Mouse (Mus musculus): Measurements from ENCODE around the gene Hydin. TPM values are rescaled to one million over a fixed set of nuclear protein-coding genes. Genes with fewer than 3 reads are reported as not detected.

Hydin gene
- total RNA-seq, 2 experiments from 2014 or later = 0.08 to 0.20 TPM

DNA sequence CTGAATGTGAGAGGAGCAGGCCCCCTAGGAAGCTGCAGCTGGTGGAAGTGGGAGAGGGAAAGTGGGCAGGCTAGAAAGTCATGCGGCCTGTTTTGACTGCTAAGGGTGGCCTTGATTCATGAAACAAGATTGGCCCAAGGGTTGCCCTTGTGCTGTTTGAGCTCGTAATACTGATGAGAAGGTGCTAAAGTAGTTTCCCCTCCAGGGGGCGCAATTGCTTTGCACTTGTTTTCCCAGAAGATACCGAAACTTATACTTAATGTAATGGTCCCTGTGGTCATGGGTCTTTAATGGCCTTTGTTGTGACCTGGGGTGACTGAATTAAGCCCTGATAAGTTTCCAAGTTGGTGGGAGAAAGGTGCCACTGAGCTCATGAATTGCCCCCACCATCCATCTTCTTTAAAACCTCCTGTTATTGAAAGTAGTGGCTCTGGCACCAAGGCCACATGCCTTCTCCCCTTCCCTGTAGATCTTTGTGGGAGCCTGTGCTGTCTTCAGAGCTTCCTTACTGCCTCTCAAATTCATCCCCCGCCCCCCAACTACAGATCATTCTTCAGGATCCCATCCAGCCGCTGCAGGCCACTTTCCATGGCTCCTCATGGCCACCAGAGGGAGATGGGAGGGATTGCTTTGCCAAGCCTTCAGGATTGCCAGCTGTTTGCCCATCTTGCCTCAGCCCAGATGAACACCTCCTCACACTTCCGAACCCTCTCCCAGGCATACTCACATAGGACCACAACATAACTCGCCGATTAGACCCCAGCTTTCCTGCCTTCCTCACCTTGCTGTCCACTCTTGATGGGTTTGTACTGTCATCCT, 362.7 kb downstream of the Hydin start:
- DNase-seq (ENCODE audit: low spot score in 2 of 2) = peak; percentile 32 to 53

- DNase-seq (ENCODE audit: low spot score in 2 of 2) = no peak
Measured at GRCm38 (mm10) chr8:110630079-110630478, 363.3 kb downstream of the Hydin start.

DNA sequence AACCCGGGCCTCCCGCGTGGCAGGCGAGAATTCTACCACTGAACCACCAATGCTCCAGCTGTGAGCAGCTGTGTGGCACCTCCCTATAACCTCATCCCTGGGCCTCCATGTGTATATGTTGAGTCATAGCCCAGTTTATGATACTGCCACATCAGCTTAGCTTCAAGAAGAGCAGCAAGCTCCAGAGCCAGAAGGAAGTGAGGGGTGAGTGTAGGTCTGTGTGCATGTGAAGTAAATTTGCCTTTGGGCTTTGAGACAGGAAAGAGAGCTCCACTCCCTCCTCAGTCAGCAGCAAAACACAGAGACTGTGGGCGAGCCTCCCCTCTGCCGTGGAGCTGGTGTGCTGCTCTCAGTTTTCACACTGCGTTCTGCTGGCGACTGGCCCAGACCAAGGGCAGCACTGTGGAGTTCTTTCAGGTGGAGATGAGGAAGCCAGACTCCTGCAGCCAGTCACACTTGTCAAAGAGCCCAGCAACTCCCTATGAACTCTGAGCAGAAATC, 363.8 kb downstream of the Hydin start:
- DNase-seq (ENCODE audit: low spot score in 2 of 2) = no peak

DNA sequence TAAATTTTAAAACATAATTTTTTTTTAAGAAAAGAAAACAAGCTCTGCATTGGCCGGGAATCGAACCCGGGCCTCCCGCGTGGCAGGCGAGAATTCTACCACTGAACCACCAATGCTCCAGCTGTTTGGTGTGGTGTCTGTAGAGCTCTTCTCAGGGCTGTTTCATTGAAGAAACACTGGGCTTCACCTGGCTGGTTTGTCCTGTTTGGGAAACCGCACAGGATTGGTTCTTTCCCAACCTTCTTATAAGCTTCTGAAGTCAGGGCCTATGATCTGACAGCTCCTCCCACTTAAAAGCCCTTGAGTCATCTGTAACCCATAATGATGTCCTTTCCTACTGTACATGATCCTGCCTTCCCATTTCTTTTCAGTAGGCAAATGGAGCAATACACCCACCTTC, 364.4 kb downstream of the Hydin start:
- DNase-seq (ENCODE audit: low spot score in 2 of 2) = no peak

DNA sequence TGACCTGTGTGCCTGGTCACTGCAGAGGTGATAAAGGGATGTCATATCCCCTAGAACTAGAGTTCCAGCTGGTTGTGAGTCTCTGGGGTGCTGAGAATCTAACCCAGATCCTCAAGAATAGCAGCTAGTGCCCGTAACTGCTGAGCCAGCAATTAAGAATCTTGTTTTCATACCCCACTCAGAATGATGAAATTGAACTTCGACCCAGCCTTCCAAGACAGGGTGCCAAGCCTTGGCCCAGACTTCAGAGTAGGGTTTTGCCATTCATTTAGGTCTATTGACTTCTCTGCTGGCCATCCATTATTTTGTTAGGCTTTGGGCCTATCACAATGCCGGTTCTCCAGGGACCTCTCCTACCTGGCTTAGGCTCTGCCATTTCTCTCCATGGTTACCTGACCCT, 367.0 kb downstream of the Hydin start:
- no peak for DNase-seq (ENCODE audit: low spot score in 2 of 2)

DNA sequence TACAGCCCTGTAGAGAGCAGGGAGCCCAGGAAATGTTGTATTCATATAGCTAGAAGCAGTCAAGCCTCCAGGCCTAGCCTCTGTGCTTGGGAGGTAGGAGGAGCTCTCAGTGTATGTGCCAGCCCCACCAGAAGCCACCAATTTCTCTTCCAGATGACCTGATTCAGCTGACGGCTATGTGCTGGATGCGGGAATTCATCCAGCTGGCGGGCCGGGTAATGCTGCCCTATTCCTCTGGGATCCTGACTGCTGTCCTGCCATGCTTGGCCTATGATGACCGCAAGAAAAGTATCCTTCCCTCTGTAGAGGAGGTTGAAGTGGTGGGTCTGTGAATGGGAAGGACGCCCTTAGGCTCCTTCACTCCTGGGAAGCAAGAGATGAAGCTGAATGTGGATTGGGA, 369.4 kb downstream of the Hydin start:
- DNase-seq (ENCODE audit: low spot score in 2 of 2) = no peak

- no peak for DNase-seq (ENCODE audit: low spot score in 2 of 2)
Measured at GRCm38 (mm10) chr8:110642331-110642730, 375.6 kb downstream of the Hydin start.

DNA sequence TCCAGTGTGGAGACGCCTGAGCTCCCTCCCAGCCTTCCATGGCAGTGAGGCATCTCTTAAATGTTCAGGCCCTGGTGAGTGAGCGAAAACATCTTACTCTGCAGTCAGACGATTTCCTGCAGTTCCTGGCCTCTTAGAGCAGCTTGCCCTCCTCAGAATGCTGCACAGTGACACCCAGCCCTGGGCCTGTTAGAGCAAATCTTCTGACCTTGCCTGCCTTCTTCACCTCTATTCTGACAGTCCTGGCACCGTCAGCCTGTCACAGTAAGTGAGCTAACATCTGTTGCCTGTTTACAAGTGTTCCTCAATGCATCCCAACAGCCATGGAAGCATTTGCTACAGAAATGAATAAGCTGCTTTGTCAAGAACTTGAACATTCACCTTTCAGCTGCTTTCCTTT, 376.4 kb downstream of the Hydin start:
- DNase-seq (ENCODE audit: low spot score in 2 of 2) = no peak

DNA sequence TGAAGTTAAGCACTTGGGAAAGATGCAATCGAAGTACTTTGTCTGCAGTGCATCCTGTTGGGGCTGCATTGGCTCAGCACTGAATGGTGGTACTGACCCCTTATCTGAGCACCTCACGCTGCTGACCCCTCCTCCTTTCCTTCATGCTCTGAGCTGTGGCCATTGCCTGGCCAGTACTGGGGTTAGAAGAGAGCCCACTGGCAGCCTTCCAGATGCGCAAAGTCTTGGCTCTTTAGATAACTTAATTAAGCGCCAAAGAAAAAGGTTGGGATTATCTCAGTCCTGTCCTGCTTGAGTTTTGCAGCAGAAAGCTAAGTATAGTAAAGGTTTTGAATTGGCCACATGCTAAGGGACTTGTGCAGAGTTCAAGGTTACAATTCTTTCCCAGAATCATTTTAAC, 377.6 kb downstream of the Hydin start:
- DNase-seq (ENCODE audit: low spot score in 2 of 2) = no peak

GRCm38 (mm10) chr8:110644901-110645300, 378.1 kb downstream of the Hydin start:
- DNase-seq (ENCODE audit: low spot score in 2 of 2) = no peak

- no peak for DNase-seq (ENCODE audit: low spot score in 2 of 2)
Measured at GRCm38 (mm10) chr8:110645340-110645739, 378.6 kb downstream of the Hydin start.

DNA sequence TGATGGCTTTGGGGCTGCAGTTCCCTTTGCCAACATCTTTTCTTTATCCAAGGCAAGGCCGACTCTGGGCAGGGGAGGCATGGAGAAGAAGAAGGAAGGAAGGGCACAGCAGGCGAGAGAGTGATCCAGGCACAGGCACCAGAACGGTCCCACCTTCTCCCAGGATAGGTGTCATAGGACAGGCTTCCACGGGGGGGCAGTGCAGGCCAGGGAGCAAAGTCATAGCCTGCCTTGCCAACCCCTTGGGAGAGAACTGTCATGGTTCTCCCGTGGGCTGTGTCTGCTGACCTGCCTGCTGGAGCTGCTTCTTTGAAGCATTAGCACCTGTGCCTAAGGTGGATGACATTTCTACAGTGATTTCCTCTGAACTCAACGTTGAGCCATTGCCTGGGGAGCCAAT, 379.3 kb downstream of the Hydin start:
- peak; percentile 50 to 70 for DNase-seq (ENCODE audit: low spot score in 2 of 2)

GRCm38 (mm10) chr8:110648577-110648976, 381.8 kb downstream of the Hydin start:
- no peak for DNase-seq (ENCODE audit: low spot score in 2 of 2)

DNA sequence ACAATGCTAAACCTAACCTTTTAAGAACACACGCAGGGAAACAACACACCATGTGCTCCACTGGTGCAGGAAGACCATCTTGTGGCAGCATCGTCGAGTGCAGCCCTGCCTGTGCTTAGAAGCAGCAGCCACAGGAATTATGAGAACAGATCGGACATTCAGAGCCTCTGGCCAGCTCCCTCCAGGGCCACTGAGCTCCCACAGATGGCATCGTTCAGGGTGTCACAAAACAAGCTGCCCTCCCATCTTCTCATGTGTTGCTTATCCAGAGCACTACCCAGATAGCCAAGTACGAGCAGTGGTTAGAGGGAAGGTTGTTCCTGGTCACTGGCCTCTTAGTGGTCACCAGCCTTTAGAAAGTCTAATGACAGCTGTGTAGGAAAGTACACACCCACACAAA, 382.5 kb downstream of the Hydin start:
- DNase-seq (ENCODE audit: low spot score in 2 of 2) = no peak

DNA sequence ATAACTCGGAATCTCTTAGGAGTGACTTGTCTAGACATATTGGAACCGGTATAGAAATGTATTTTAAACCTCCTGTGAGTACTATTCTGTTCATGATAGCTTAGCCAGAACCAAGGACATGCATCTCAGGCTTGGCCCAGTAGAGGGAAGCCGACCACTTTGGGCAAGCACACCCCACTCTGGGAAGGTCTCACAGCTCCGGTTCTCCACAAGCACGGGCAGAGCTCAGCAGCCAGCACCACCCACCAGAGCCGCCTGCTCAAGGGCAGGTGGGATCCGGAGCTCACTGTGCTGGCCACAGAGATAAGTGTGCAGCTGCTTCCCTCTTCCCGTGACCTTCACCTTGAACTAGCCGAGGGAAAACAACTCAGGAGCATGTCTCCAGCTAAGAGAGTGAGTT, 384.1 kb downstream of the Hydin start:
- DNase-seq (ENCODE audit: low spot score in 2 of 2) = no peak

- DNase-seq (ENCODE audit: low spot score in 2 of 2) = no peak
Measured at GRCm38 (mm10) chr8:110651847-110652246, 385.1 kb downstream of the Hydin start.

DNA sequence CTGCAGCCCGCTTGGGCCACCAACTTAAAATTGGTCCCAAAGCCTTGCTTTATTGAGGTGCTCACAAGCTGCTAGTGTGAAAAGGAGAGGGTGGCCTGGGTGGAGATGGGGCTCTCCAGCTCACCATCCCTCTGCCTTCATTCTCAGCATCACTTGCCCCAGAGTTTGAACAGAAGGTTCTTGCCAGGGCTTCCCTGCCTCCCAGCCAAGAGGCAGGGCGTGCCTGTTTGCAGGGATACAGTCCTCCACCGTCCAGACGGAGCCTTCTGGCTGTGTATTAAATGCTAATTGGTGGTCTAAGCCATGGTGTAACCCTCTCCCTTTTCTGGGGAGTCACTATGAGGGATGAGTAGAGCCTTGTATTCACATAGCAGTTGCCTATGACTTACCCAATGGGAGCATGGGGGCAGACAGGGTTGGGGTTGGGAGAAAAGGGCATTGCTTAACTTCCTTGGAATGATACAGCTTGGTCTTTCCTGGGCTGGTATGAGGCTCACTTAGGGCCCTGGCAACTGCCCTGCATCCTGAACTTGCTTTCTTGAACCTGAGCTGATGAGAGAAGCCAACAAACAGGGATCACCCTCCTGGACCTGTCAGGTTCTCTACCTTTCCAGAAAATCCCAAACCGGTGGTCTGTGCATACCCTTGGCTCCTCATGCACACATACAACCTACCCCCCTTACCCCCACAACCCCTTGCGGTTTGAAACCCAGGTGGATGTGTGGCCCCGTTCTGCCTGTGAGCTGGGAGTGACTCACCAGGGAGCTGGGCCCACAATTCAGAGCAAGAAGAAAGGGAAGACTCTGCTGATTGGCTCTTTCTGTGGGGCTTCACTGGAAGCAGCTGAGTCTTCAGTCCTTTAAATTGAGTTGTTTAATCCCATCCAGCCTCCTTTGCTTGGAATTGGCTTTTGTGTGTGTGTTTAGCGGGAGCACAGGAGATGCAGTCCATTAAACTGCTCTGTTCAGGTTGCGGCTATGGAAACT, 387.6 kb downstream of the Hydin start:
- no peak for DNase-seq (ENCODE audit: low spot score in 2 of 2)

DNA sequence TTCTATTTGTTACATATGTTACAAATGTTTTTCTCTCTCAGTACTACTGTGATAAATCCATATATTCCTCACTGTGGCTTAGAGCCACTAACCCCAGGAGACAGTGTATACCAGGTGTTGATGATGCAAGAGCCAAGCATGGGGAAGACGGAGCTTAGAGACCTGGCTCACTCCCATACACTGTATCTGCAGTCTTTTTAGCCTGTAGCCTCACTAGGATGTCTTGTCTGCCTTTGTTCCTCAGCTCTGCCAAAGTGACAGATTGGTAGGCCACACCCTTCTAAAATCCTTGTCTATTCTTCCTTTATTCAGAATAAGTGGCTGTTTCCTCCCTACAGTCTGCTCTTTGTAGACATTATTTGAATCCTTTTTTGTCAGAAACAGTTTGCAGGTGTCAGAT, 389.1 kb downstream of the Hydin start:
- no peak for DNase-seq (ENCODE audit: low spot score in 2 of 2)

- no peak for DNase-seq (ENCODE audit: low spot score in 2 of 2)
Measured at GRCm38 (mm10) chr8:110657661-110658060, 390.9 kb downstream of the Hydin start.

Measured in adrenal gland, postnatal 4 days (tissue).